Mouse (Mus musculus): ENCODE data around the gene Adgre5. TPM values are rescaled to one million over a fixed set of nuclear protein-coding genes. Genes with fewer than 3 reads are reported as not detected.

Gene Adgre5
- polyA plus RNA-seq, 1 experiment = 21.3 TPM

- TF ChIP-seq CTCF (IDR thresholded peaks at IDR 0.05; ENCODE audit: borderline replicate concordance, extremely low read depth, insufficient read depth, insufficient read length) (no peak), POLR2A (IDR thresholded peaks at IDR 0.05; ENCODE audit: borderline replicate concordance, extremely low read depth, insufficient read depth, insufficient read length, poor library complexity, severe bottlenecking) (no peak)
- no peak for DNase-seq (ENCODE audit: low read depth)
Measured at GRCm38 (mm10) chr8:83719693-83720092, 21.4 kb downstream of the Adgre5 start.

DNA sequence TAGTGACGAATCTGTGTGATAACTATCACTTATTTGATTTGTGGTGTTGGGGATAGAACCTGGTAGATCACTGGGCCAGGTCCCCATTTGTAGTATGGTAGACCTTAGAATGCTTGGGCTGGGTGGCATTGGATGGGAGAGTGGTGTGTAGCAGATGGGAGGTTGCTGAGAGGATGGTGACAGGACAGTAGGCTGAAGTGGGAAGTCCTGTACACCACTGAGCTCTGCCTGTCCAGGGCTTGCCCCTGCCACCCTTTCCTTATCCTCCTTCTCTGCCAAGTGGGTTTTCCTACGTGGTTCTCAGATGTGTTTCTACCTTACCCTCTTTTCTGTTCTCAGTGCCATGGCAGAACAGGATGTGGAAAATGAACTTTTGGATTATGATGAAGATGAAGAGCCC, 22.1 kb downstream of the Adgre5 start:
- TF ChIP-seq POLR2A (IDR thresholded peaks at IDR 0.05; ENCODE audit: borderline replicate concordance, extremely low read depth, insufficient read depth, insufficient read length, poor library complexity, severe bottlenecking) (no peak), CTCF (IDR thresholded peaks at IDR 0.05; ENCODE audit: borderline replicate concordance, extremely low read depth, insufficient read depth, insufficient read length) (no peak)
- no peak for DNase-seq (ENCODE audit: low read depth)

DNA sequence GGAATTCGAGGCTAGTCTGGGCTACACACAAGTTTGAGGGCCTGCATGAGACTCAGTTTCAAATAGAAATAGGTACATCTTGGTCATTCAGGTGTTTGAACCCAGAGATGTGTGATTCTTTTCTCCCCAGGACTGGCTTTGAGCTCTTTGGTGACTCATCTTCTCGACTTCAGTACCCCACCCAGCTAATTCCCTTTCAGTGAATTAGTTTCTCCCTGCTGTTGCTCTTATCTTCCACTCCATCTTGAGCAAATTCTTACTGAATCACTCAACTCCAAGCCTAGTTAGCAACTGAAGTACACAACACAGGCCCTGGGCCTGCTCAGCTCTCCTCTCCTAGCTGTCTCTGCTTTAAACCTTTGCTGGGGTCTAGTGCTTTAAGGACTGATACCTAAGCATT, 24.6 kb downstream of the Adgre5 start:
- TF ChIP-seq POLR2A (IDR thresholded peaks at IDR 0.05; ENCODE audit: borderline replicate concordance, extremely low read depth, insufficient read depth, insufficient read length, poor library complexity, severe bottlenecking) (no peak), CTCF (IDR thresholded peaks at IDR 0.05; ENCODE audit: borderline replicate concordance, extremely low read depth, insufficient read depth, insufficient read length) (no peak)
- no peak for DNase-seq (ENCODE audit: low read depth)

GRCm38 (mm10) chr8:83715771-83716170, 25.4 kb downstream of the Adgre5 start:
- no peak for TF ChIP-seq POLR2A (IDR thresholded peaks at IDR 0.05; ENCODE audit: borderline replicate concordance, extremely low read depth, insufficient read depth, insufficient read length, poor library complexity, severe bottlenecking)
- no peak for TF ChIP-seq CTCF (IDR thresholded peaks at IDR 0.05; ENCODE audit: borderline replicate concordance, extremely low read depth, insufficient read depth, insufficient read length)
- no peak for DNase-seq (ENCODE audit: low read depth)

GRCm38 (mm10) chr8:83715031-83715690, 26.0 kb downstream of the Adgre5 start, which contains the start of gene Ddx39:
TSS of gene Ddx39 (plus strand) at chr8:83715177.
- peak; percentile 99 for DNase-seq (ENCODE audit: low read depth)
- TF ChIP-seq POLR2A (IDR thresholded peaks at IDR 0.05; ENCODE audit: borderline replicate concordance, extremely low read depth, insufficient read depth, insufficient read length, poor library complexity, severe bottlenecking) (peak; percentile 68), CTCF (IDR thresholded peaks at IDR 0.05; ENCODE audit: borderline replicate concordance, extremely low read depth, insufficient read depth, insufficient read length) (no peak)

- TF ChIP-seq POLR2A (IDR thresholded peaks at IDR 0.05; ENCODE audit: borderline replicate concordance, extremely low read depth, insufficient read depth, insufficient read length, poor library complexity, severe bottlenecking) (no peak), CTCF (IDR thresholded peaks at IDR 0.05; ENCODE audit: borderline replicate concordance, extremely low read depth, insufficient read depth, insufficient read length) (no peak)
- no peak for DNase-seq (ENCODE audit: low read depth)
Measured at GRCm38 (mm10) chr8:83714676-83715030, 26.5 kb downstream of the Adgre5 start.

DNA sequence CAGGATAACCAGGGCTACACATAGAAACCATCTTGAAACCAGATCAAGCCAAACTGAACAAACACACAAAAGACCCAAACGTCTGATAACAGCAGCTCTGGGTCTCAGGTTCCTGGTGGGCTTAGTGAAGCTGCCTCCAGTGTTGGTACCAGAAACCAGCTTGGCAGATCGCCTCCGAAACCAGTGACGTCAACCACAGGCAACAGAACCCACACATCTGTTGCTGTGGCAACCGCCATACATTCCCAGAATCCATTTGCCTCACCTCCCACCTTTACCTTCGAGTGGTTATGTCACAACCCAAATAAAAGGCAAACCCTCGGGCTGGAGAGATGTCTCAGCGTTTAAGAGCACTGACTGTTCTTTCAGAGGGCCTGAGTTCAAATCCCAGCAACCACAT, 33.6 kb downstream of the Adgre5 start:
- DNase-seq (ENCODE audit: low read depth) = no peak
- no peak for TF ChIP-seq POLR2A (IDR thresholded peaks at IDR 0.05; ENCODE audit: borderline replicate concordance, extremely low read depth, insufficient read depth, insufficient read length, poor library complexity, severe bottlenecking)
- no peak for TF ChIP-seq CTCF (IDR thresholded peaks at IDR 0.05; ENCODE audit: borderline replicate concordance, extremely low read depth, insufficient read depth, insufficient read length)

DNA sequence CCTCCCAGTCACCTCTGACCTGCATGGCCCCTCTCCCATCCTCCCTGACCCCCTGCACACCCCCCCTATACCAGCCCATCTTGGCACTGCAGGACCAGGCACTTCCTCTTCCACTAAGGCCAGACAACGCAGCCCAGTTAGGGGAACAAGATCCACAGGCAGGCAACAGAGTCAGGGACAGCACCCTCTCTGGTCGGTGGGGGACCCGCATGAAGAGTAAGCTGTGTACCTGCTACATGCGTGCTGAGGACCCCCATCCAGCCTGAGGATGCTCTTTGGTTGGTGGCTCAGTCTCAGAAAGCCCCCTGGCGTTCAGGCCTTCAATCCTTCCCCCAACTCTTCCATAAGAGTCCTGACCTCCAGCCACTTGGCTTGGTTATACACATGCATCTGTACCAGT, 34.7 kb downstream of the Adgre5 start:
- DNase-seq (ENCODE audit: low read depth) = no peak

GRCm38 (mm10) chr8:83703426-83703825, 37.7 kb downstream of the Adgre5 start:
- no peak for TF ChIP-seq CTCF (IDR thresholded peaks at IDR 0.05; ENCODE audit: borderline replicate concordance, extremely low read depth, insufficient read depth, insufficient read length)
- no peak for TF ChIP-seq POLR2A (IDR thresholded peaks at IDR 0.05; ENCODE audit: borderline replicate concordance, extremely low read depth, insufficient read depth, insufficient read length, poor library complexity, severe bottlenecking)

More for the DNA sequence above, 34.7 kb downstream of the Adgre5 start:
- TF ChIP-seq POLR2A (IDR thresholded peaks at IDR 0.05; ENCODE audit: borderline replicate concordance, extremely low read depth, insufficient read depth, insufficient read length, poor library complexity, severe bottlenecking) = no peak
- no peak for TF ChIP-seq CTCF (IDR thresholded peaks at IDR 0.05; ENCODE audit: borderline replicate concordance, extremely low read depth, insufficient read depth, insufficient read length)

DNA sequence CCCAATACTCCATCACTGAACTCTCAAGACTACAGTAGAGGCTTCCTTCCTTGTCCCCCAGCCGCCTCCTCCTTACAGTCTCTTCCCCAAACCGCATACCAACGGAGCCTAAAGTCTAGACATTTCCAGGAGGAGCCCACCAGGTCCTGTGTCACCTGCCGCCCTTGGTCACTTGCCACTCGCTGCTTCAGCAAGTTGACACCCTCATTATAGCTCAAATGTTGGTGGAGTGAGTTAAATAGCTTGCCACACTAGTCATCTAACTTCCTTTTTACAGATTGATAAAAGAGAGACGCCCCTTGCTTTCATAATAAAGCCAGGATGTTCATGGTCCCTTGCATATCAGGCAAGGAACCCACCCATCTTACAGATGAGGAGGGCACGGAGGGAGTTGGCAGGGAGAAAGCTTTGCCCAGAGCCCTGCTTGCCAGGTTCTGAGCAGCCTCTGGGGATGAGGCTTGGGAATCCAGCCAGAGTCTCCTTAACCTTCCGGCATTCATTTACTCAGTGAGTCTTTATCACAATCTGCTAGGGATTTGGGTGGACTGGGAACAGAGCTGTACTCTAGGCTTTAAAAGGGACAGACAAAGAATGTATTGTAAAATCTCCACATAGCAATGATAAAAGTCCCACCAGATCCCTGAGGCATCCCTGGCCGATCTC, 40.6 kb downstream of the Adgre5 start:
- peak; percentile 34 for DNase-seq (ENCODE audit: low read depth)
- no peak for TF ChIP-seq POLR2A (IDR thresholded peaks at IDR 0.05; ENCODE audit: borderline replicate concordance, extremely low read depth, insufficient read depth, insufficient read length, poor library complexity, severe bottlenecking)
- no peak for TF ChIP-seq CTCF (IDR thresholded peaks at IDR 0.05; ENCODE audit: borderline replicate concordance, extremely low read depth, insufficient read depth, insufficient read length)

More at GRCm38 (mm10) chr8:83703426-83703825, 37.7 kb downstream of the Adgre5 start:
- DNase-seq (ENCODE audit: low read depth) = no peak

- TF ChIP-seq POLR2A (IDR thresholded peaks at IDR 0.05; ENCODE audit: borderline replicate concordance, extremely low read depth, insufficient read depth, insufficient read length, poor library complexity, severe bottlenecking) (no peak), CTCF (IDR thresholded peaks at IDR 0.05; ENCODE audit: borderline replicate concordance, extremely low read depth, insufficient read depth, insufficient read length) (no peak)
- DNase-seq (ENCODE audit: low read depth) = no peak
Measured at GRCm38 (mm10) chr8:83699566-83699965, 41.6 kb downstream of the Adgre5 start.

Data from brain, embryonic 14.5 days (tissue).